Mouse (Mus musculus) intestine, embryonic 16.5 days (tissue): ENCODE measurements around the gene Gltp. TPM values are rescaled to one million over a fixed set of nuclear protein-coding genes. Genes with fewer than 3 reads are reported as not detected.

Experiments
- ATAC-seq: fragments of 200-750 bp; cut with Nextera tagmentation; 2 replicates; pipeline ENCODE4 v1.8.0; 2017; ENCODE audit warnings: moderate TSS enrichment, moderate library complexity
- H3K27ac ChIP-seq: fragments of 300-500 bp; sonication (generic); 2 replicates; pipeline ENCODE4 v1.5.1; 2014; ENCODE audit warnings: mild to moderate bottlenecking, low read length
- H3K27me3 ChIP-seq: fragments of 300-500 bp; sonication (generic); replicated peaks from 2 replicates; pipeline ENCODE4 v1.6.1; 2014; ENCODE audit warnings: low read length, control low read depth, mixed read lengths; ENCODE audit not compliant: control insufficient read depth, insufficient read depth
- H3K36me3 ChIP-seq: fragments of 300-500 bp; sonication (generic); 2 replicates; pipeline ENCODE4 v1.6.1; 2014; ENCODE audit warnings: low read length, control low read depth; ENCODE audit not compliant: control insufficient read depth, insufficient read depth
- H3K4me1 ChIP-seq: fragments of 300-500 bp; sonication (generic); 2 replicates; pipeline ENCODE4 v1.6.1; 2014; ENCODE audit warnings: low read length, control low read depth, mixed read lengths; ENCODE audit not compliant: control insufficient read depth, insufficient read depth
- H3K4me2 ChIP-seq: fragments of 300-500 bp; sonication (generic); 2 replicates; pipeline ENCODE4 v1.6.1; 2014; ENCODE audit warnings: low read depth, low read length, control low read depth
- H3K4me3 ChIP-seq: fragments of 300-500 bp; sonication (generic); 2 replicates; pipeline ENCODE4 v1.5.1; 2014; ENCODE audit warnings: mild to moderate bottlenecking, low read length
- H3K9ac ChIP-seq: fragments of 300-500 bp; sonication (generic); 2 replicates; pipeline ENCODE4 v1.6.1; 2014; ENCODE audit warnings: low read depth, low read length
- H3K9me3 ChIP-seq: fragments of 300-500 bp; sonication (generic); 2 replicates; pipeline ENCODE4 v1.6.1; 2016; ENCODE audit warnings: low read length, control low read depth; ENCODE audit not compliant: control insufficient read depth
- WGBS: fragments of 180-500 bp; shearing (Covaris S2); extraction: QIAGEN DNeasy Blood & Tissue Kit; methylation state at CpG from one replicate; pipeline ENCODE4 v1.1.7; 2014; 5-methylcytosine and 5-hydroxymethylcytosine counted together
- polyA plus RNA-seq: library from polyadenylated mRNA; unstranded; fragments of >200 nt; fragmentation: Nextera tagmentation; extraction: Ambion mirVana; gene quantifications from 2 replicates; pipeline ENCODE4 v1.2.1, GENCODE M21; 2015

Gltp gene
- polyA plus RNA-seq, 1 experiment from 2014 or later = 103 TPM

- 91% methylated on average over 10 of the region's 10 CpGs for WGBS
- peaks cover 5% of the 10 kb centered on the region; the same call in 1 of the 2 replicates for H3K4me1 ChIP-seq
- H3K27ac ChIP-seq = no peak overlapping the region
- H3K27me3 ChIP-seq = no peaks in the 10 kb centered on the region
- no peak for ATAC-seq
- no peaks in the 10 kb centered on the region; the same call in 1 of the 2 replicates for H3K36me3 ChIP-seq
- H3K4me2 ChIP-seq = no peak overlapping the region
- H3K9me3 ChIP-seq = peaks cover 4% of the 10 kb centered on the region; the same call in 1 of the 2 replicates
- H3K4me3 ChIP-seq = no peak overlapping the region
- no peak overlapping the region for H3K9ac ChIP-seq
These were observed 31.2 kb upstream of the Gltp start for GRCm38 (mm10) chr5:114721969-114722368.

GRCm38 (mm10) chr5:114720784-114721183 is 30.0 kb upstream of the Gltp start:
- H3K4me3 ChIP-seq = no peak overlapping the region
- WGBS = 91% methylated on average over 11 of the region's 11 CpGs
- ATAC-seq = no peak
- H3K36me3 ChIP-seq = no peaks in the 10 kb centered on the region; the same call in 1 of the 2 replicates
- no peak overlapping the region for H3K4me2 ChIP-seq
- H3K27ac ChIP-seq = no peak overlapping the region
- H3K9ac ChIP-seq = no peak overlapping the region
- H3K4me1 ChIP-seq = peaks cover 5% of the 10 kb centered on the region; the same call in 1 of the 2 replicates
- peaks cover 4% of the 10 kb centered on the region; the same call in 1 of the 2 replicates for H3K9me3 ChIP-seq
- H3K27me3 ChIP-seq = no peaks in the 10 kb centered on the region

- H3K27ac ChIP-seq = no peak overlapping the region
- ATAC-seq = no peak
- H3K9me3 ChIP-seq = peaks cover 4% of the 10 kb centered on the region; the same call in 1 of the 2 replicates
- H3K27me3 ChIP-seq = no peaks in the 10 kb centered on the region
- 94% methylated on average over 6 of the region's 6 CpGs for WGBS
- H3K4me2 ChIP-seq = no peak overlapping the region
- no peaks in the 10 kb centered on the region; the same call in 1 of the 2 replicates for H3K36me3 ChIP-seq
- H3K4me3 ChIP-seq = no peak overlapping the region
- H3K9ac ChIP-seq = no peak overlapping the region
- H3K4me1 ChIP-seq = peaks cover 5% of the 10 kb centered on the region; the same call in 1 of the 2 replicates
These were observed 29.1 kb upstream of the Gltp start for GRCm38 (mm10) chr5:114719928-114720270.

GRCm38 (mm10) chr5:114719003-114719927 is 28.5 kb upstream of the Gltp start:
- H3K36me3 ChIP-seq = no peaks in the 10 kb centered on the region; the same call in 1 of the 2 replicates

GRCm38 (mm10) chr5:114718483-114718882 is 27.7 kb upstream of the Gltp start:
- Histone ChIP-seq H3K9me3 (no peaks in the 10 kb centered on the region), H3K4me2 (no peak overlapping the region), H3K27ac (peak overlapping the region; percentile 33; the same call in 1 of the 2 replicates), H3K27me3 (no peaks in the 10 kb centered on the region), H3K4me3 (no peak overlapping the region), H3K36me3 (no peaks in the 10 kb centered on the region; the same call in 1 of the 2 replicates), H3K4me1 (peaks cover 5% of the 10 kb centered on the region; the same call in 1 of the 2 replicates), H3K9ac (no peak overlapping the region)
- WGBS = 88% methylated on average over 13 of the region's 13 CpGs
- ATAC-seq = no peak

More at GRCm38 (mm10) chr5:114719003-114719927, 28.5 kb upstream of the Gltp start:
- H3K4me1 ChIP-seq = peaks cover 5% of the 10 kb centered on the region; the same call in 1 of the 2 replicates
- no peaks in the 10 kb centered on the region for H3K27me3 ChIP-seq
- WGBS = 70% methylated on average over 20 of the region's 20 CpGs
- H3K9ac ChIP-seq = no peak overlapping the region
- H3K9me3 ChIP-seq = peaks cover 2% of the 10 kb centered on the region; the same call in 1 of the 2 replicates
- H3K27ac ChIP-seq = peak overlapping the region; percentile 33; the same call in 1 of the 2 replicates
- H3K4me3 ChIP-seq = no peak overlapping the region
- ATAC-seq = peak; percentile 97
- H3K4me2 ChIP-seq = no peak overlapping the region

DNA sequence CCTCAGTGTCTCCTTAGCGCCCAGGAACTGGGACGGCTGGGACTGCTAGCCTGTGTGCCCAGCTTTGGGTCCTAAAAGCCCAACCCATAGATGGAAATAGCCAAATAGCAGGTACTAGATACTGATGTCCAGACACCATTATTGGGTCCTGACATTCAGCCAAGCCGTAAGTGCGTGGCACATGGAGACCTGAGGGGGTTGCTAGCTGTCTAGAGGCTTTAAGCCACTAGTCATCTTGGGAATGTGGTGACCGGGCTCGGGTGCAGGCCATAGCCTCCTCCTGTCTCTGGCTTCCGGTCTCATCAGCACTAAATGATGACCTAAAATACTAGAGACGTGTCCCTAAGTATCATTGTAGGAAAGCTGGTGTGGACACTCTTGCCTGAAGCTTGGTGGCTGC is 27.2 kb upstream of the Gltp start:
- H3K9me3 ChIP-seq = no peaks in the 10 kb centered on the region
- no peak overlapping the region for H3K4me2 ChIP-seq
- no peak for ATAC-seq
- H3K27me3 ChIP-seq = no peaks in the 10 kb centered on the region
- H3K4me3 ChIP-seq = no peak overlapping the region
- H3K4me1 ChIP-seq = peaks cover 5% of the 10 kb centered on the region; the same call in 1 of the 2 replicates
- WGBS = 93% methylated on average over 8 of the region's 8 CpGs
- H3K9ac ChIP-seq = no peak overlapping the region
- peaks cover 2% of the 10 kb centered on the region; the same call in 1 of the 2 replicates for H3K36me3 ChIP-seq
- H3K27ac ChIP-seq = no peak overlapping the region

DNA sequence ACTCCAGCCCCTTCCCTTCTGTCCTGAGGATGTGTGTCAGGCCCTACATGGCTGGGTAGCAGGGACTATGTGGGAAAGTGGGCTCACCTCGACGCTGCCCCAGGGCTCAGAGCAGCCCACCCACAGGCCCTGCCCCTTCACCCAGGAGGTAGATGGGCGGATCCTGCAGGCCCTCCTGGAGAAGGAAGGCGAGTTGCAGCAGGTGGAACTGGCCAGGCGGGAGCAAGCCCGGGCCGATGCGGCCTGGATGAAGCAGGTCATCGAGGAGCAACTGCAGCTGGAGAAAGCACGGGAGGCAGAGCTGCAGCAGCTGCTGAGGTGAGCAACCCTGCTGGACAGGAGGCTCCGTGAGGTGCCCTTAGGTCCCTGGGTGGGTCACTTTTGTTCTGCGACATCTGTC is 26.5 kb upstream of the Gltp start:
- Histone ChIP-seq H3K9me3 (no peaks in the 10 kb centered on the region), H3K4me2 (no peak overlapping the region), H3K27me3 (no peaks in the 10 kb centered on the region), H3K4me1 (peaks cover 5% of the 10 kb centered on the region; the same call in 1 of the 2 replicates), H3K4me3 (no peak overlapping the region), H3K27ac (no peak overlapping the region), H3K36me3 (peaks cover 2% of the 10 kb centered on the region; the same call in 1 of the 2 replicates), H3K9ac (no peak overlapping the region)
- WGBS = 92% methylated on average over 12 of the region's 12 CpGs
- no peak for ATAC-seq

DNA sequence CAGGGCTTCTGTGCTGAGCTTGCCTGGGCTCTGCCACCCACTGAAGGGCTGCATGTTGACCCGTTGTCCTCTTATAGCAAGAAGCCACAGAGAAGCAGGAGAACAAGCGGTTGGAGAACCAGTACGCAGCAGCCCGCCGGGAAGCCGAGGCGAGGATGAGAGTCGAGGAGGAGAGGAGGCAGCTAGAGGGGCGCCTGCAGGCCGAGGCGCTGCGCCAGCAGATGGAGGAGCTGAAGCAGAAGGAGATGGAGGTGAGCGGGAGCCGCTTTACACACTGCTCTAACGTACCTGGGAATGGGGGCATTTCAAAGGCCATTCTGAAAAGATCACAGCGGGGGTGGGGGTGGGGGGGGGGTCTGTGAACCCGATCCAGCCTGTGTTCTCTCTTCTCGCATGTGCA is 23.8 kb upstream of the Gltp start:
- Histone ChIP-seq H3K9me3 (no peaks in the 10 kb centered on the region), H3K36me3 (peaks cover 4% of the 10 kb centered on the region; the same call in 1 of the 2 replicates), H3K4me3 (no peak overlapping the region), H3K4me2 (no peak overlapping the region), H3K27ac (no peak overlapping the region), H3K9ac (no peak overlapping the region), H3K27me3 (no peaks in the 10 kb centered on the region), H3K4me1 (peaks cover 4% of the 10 kb centered on the region; the same call in 1 of the 2 replicates)
- WGBS = 95% methylated on average over 18 of the region's 18 CpGs
- ATAC-seq = no peak

DNA sequence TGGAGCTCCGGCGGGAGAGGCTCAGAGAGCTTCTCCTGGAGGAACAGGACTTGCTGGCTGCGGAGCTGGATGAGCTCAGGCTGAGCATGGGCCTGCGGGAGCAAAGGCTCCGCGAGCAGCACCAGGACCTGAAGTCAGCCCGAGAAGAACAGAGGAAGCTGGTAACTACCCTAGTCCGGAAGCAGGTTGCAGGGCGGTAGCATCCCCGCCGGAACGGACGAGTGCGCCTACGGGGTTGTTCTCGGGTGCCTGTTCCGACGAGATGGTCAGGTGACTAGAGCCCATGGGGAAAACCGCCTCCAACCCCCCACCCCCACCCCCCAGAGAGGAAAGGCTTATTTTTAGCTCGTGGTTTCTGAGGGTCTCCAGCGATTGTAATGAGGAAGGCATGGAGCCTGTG is 18.6 kb upstream of the Gltp start:
- H3K27me3 ChIP-seq = no peaks in the 10 kb centered on the region
- WGBS = 92% methylated on average over 21 of the region's 21 CpGs
- peaks cover 5% of the 10 kb centered on the region; the same call in 1 of the 2 replicates for H3K4me1 ChIP-seq
- no peak overlapping the region for H3K9ac ChIP-seq
- H3K4me3 ChIP-seq = no peak overlapping the region
- ATAC-seq = no peak
- peaks cover 4% of the 10 kb centered on the region; the same call in 1 of the 2 replicates for H3K36me3 ChIP-seq
- H3K9me3 ChIP-seq = no peaks in the 10 kb centered on the region
- H3K4me2 ChIP-seq = no peak overlapping the region
- no peak overlapping the region for H3K27ac ChIP-seq
